Mouse (Mus musculus): ENCODE data around the gene Tunar. TPM values are rescaled to one million over a fixed set of nuclear protein-coding genes. Genes with fewer than 3 reads are reported as not detected.

Gene Tunar
- polyA plus RNA-seq, 1 experiment from 2014 or later, result 9.7 TPM

GRCm38 (mm10) chr12:105413909-105414308 lies 80.2 kb downstream of the Tunar start:
- no peaks in the 10 kb centered on the region for H3K36me3 ChIP-seq
- ATAC-seq (ENCODE audit: low FRiP score), result no peak
- no peak overlapping the region for H3K4me3 ChIP-seq
- no peaks in the 10 kb centered on the region for H3K27me3 ChIP-seq
- H3K4me1 ChIP-seq (replicated peaks), result 0 out of 2 replicates have a peak, but pooled peaks cover 14% of the 10 kb centered on the region
- no peaks in the 10 kb centered on the region for H3K9me3 ChIP-seq
- WGBS, result 64% methylated on average over 8 of the region's 8 CpGs
- peak overlapping the region; percentile 48 for H3K27ac ChIP-seq
- H3K9ac ChIP-seq, result no peak overlapping the region
- H3K4me2 ChIP-seq, result no peak overlapping the region

- H3K4me2 ChIP-seq, result no peak overlapping the region
- no peak overlapping the region for H3K27ac ChIP-seq
- H3K9me3 ChIP-seq, result no peaks in the 10 kb centered on the region
- WGBS, result 50% methylated on average over 6 of the region's 6 CpGs
- no peaks in the 10 kb centered on the region for H3K27me3 ChIP-seq
- no peaks in the 10 kb centered on the region for H3K36me3 ChIP-seq
- no peak overlapping the region for H3K9ac ChIP-seq
- H3K4me1 ChIP-seq (replicated peaks), result no peaks in the 10 kb centered on the region
- no peak overlapping the region for H3K4me3 ChIP-seq
- no peak for ATAC-seq (ENCODE audit: low FRiP score)
These were observed 86.8 kb downstream of the Tunar start for GRCm38 (mm10) chr12:105420476-105420875.

GRCm38 (mm10) chr12:105426541-105426940 lies 92.9 kb downstream of the Tunar start:
- Histone ChIP-seq H3K27me3 (no peaks in the 10 kb centered on the region), H3K9me3 (no peaks in the 10 kb centered on the region), H3K4me1 (replicated peaks) (no peaks in the 10 kb centered on the region), H3K9ac (no peak overlapping the region), H3K36me3 (no peaks in the 10 kb centered on the region), H3K4me3 (no peak overlapping the region), H3K27ac (no peak overlapping the region), H3K4me2 (no peak overlapping the region)
- ATAC-seq (ENCODE audit: low FRiP score), result no peak
- WGBS, result 84% methylated on average over 7 of the region's 7 CpGs

GRCm38 (mm10) chr12:105427039-105427757 lies 93.5 kb downstream of the Tunar start:
- peak; percentile 83 for ATAC-seq (ENCODE audit: low FRiP score)
- Histone ChIP-seq H3K27me3 (no peaks in the 10 kb centered on the region), H3K4me1 (replicated peaks) (no peaks in the 10 kb centered on the region), H3K36me3 (no peaks in the 10 kb centered on the region), H3K4me3 (no peak overlapping the region), H3K9me3 (no peaks in the 10 kb centered on the region), H3K27ac (no peak overlapping the region), H3K9ac (no peak overlapping the region), H3K4me2 (peak overlapping the region; percentile 19; the same call in 1 of the 2 replicates)
- WGBS, result 34% methylated on average over 10 of the region's 10 CpGs

GRCm38 (mm10) chr12:105431872-105432271 lies 98.2 kb downstream of the Tunar start:
- no peak overlapping the region for H3K4me3 ChIP-seq
- no peaks in the 10 kb centered on the region for H3K4me1 ChIP-seq (replicated peaks)
- no peaks in the 10 kb centered on the region for H3K27me3 ChIP-seq
- WGBS, result 65% methylated on average over 3 of the region's 3 CpGs
- H3K4me2 ChIP-seq, result no peak overlapping the region
- no peak for ATAC-seq (ENCODE audit: low FRiP score)
- H3K36me3 ChIP-seq, result no peaks in the 10 kb centered on the region
- no peaks in the 10 kb centered on the region for H3K9me3 ChIP-seq
- H3K27ac ChIP-seq, result no peak overlapping the region
- no peak overlapping the region for H3K9ac ChIP-seq

GRCm38 (mm10) chr12:105432807-105433206 lies 99.1 kb downstream of the Tunar start:
- no peak for ATAC-seq (ENCODE audit: low FRiP score)
- no peaks in the 10 kb centered on the region for H3K36me3 ChIP-seq
- H3K9ac ChIP-seq, result no peak overlapping the region
- H3K4me3 ChIP-seq, result no peak overlapping the region
- no peaks in the 10 kb centered on the region for H3K4me1 ChIP-seq (replicated peaks)
- H3K27ac ChIP-seq, result no peak overlapping the region
- WGBS, result 67% methylated on average over 3 of the region's 3 CpGs
- H3K27me3 ChIP-seq, result no peaks in the 10 kb centered on the region
- H3K9me3 ChIP-seq, result no peaks in the 10 kb centered on the region
- no peak overlapping the region for H3K4me2 ChIP-seq

Other genes starting within 250 kb of the Tunar start
- gene Tcl1b2, start 187.9 kb upstream of the Tunar start, polyA plus RNA-seq (2015; fragmentation: Nextera tagmentation; extraction: Ambion mirVana), result not detected in 2 replicates
- gene Tcl1b1, start 174.2 kb upstream of the Tunar start, polyA plus RNA-seq (2015; fragmentation: Nextera tagmentation; extraction: Ambion mirVana), result not detected in 2 replicates
- gene Tcl1b5, start 157.5 kb upstream of the Tunar start, polyA plus RNA-seq (2015; fragmentation: Nextera tagmentation; extraction: Ambion mirVana), result not detected in 2 replicates
- not detected in 2 replicates for gene Tcl1b3, start 142.8 kb upstream of the Tunar start, polyA plus RNA-seq (2015; fragmentation: Nextera tagmentation; extraction: Ambion mirVana)
- not detected in 2 replicates for gene Tcl1b4, start 131.9 kb upstream of the Tunar start, polyA plus RNA-seq (2015; fragmentation: Nextera tagmentation; extraction: Ambion mirVana)
- gene Tcl1, start 111.1 kb upstream of the Tunar start, polyA plus RNA-seq (2015; fragmentation: Nextera tagmentation; extraction: Ambion mirVana), result not detected in 2 replicates
- gene D430019H16Rik, start 120.0 kb downstream of the Tunar start, polyA plus RNA-seq (2015; fragmentation: Nextera tagmentation; extraction: Ambion mirVana), result 12.3 TPM in 2 replicates
- 1.6 and 1.7 TPM in 2 replicates for gene Bdkrb2, start 229.4 kb downstream of the Tunar start, polyA plus RNA-seq (2015; fragmentation: Nextera tagmentation; extraction: Ambion mirVana)